Mouse (Mus musculus): Measurements from ENCODE around the gene Rnf6. TPM values are rescaled to one million over a fixed set of nuclear protein-coding genes. Genes with fewer than 3 reads are reported as not detected.

Rnf6 gene
- total and polyA plus RNA-seq, 3 experiments, result 15.6 to 43.1 (median 40.6) TPM

DNA sequence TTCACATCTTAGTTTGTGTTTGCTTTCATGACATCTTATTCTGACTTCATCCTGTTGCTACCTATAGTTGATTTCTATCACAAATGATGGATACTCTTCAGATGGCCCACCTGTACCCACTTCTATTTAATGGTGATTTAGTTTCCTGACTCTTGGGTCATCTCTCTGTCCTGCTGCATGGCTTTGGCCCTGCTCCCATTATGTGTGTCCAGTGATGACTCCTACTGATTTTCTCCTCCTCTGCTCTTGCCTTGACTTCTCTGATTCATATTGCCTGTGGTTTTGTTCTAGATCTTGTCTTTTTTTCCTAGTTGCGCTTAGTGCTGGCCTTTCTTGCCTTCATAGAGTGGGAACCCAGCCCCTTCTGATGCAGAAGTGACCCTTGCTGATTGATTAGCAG, 25.0 kb upstream of the Rnf6 start:
- Histone ChIP-seq H3K27me3 (ENCODE audit: control insufficient read depth, insufficient read depth, low read length) (no peaks in the 10 kb centered on the region), H3K36me3 (ENCODE audit: control insufficient read depth, insufficient read depth, low read length) (peaks cover 11% of the 10 kb centered on the region), H3K27ac (no peak overlapping the region; the same call in 1 of the 2 replicates), H3K4me3 (no peak overlapping the region), H3K79me2 (replicated peaks; ENCODE audit: control insufficient read depth, insufficient read depth, low read length) (peaks cover 8% of the 10 kb centered on the region), H3K9ac (ENCODE audit: low read depth, low read length) (no peak overlapping the region), H3K4me1 (ENCODE audit: control insufficient read depth, insufficient read depth, low read length) (peaks cover 10% of the 10 kb centered on the region)
- intact Hi-C loops (cut with DNase I), result no loop called here
- DNase-seq, result no peak
- WGBS, result 91% methylated on average over 1 of the region's 1 CpGs
- TF ChIP-seq CTCF (IDR thresholded peaks at IDR 0.05), result no peak
- TF ChIP-seq EP300 (IDR thresholded peaks at IDR 0.05; ENCODE audit: insufficient read depth, low read depth, low read length), result no peak
- TF ChIP-seq POLR2A (IDR thresholded peaks at IDR 0.05; ENCODE audit: insufficient read depth, low read depth, low read length), result no peak

GRCm38 (mm10) chr5:146245646-146246370, 24.5 kb upstream of the Rnf6 start:
- Histone ChIP-seq H3K27ac (no peak overlapping the region), H3K36me3 (ENCODE audit: control insufficient read depth, insufficient read depth, low read length) (peaks cover 6% of the 10 kb centered on the region), H3K9ac (ENCODE audit: low read depth, low read length) (no peak overlapping the region), H3K4me1 (ENCODE audit: control insufficient read depth, insufficient read depth, low read length) (peaks cover 10% of the 10 kb centered on the region), H3K4me3 (no peak overlapping the region), H3K27me3 (ENCODE audit: control insufficient read depth, insufficient read depth, low read length) (no peaks in the 10 kb centered on the region), H3K79me2 (replicated peaks; ENCODE audit: control insufficient read depth, insufficient read depth, low read length) (peaks cover 8% of the 10 kb centered on the region)
- intact Hi-C loops (cut with DNase I), result no loop called here
- WGBS, result 79% methylated on average over 7 of the region's 7 CpGs
- TF ChIP-seq EP300 (IDR thresholded peaks at IDR 0.05; ENCODE audit: insufficient read depth, low read depth, low read length), result no peak
- no peak for TF ChIP-seq POLR2A (IDR thresholded peaks at IDR 0.05; ENCODE audit: insufficient read depth, low read depth, low read length)
- no peak for TF ChIP-seq CTCF (IDR thresholded peaks at IDR 0.05)
- DNase-seq, result no peak

GRCm38 (mm10) chr5:146245193-146245592, 23.8 kb upstream of the Rnf6 start:
- H3K79me2 ChIP-seq (replicated peaks; ENCODE audit: control insufficient read depth, insufficient read depth, low read length), result peaks cover 8% of the 10 kb centered on the region
- H3K36me3 ChIP-seq (ENCODE audit: control insufficient read depth, insufficient read depth, low read length), result peaks cover 5% of the 10 kb centered on the region
- intact Hi-C loops (cut with DNase I), result no loop called here
- H3K4me1 ChIP-seq (ENCODE audit: control insufficient read depth, insufficient read depth, low read length), result peaks cover 10% of the 10 kb centered on the region
- no peak overlapping the region for H3K4me3 ChIP-seq
- H3K9ac ChIP-seq (ENCODE audit: low read depth, low read length), result no peak overlapping the region
- no peak for TF ChIP-seq EP300 (IDR thresholded peaks at IDR 0.05; ENCODE audit: insufficient read depth, low read depth, low read length)
- no peak for TF ChIP-seq POLR2A (IDR thresholded peaks at IDR 0.05; ENCODE audit: insufficient read depth, low read depth, low read length)
- no peak for TF ChIP-seq CTCF (IDR thresholded peaks at IDR 0.05)
- DNase-seq, result no peak
- no peaks in the 10 kb centered on the region for H3K27me3 ChIP-seq (ENCODE audit: control insufficient read depth, insufficient read depth, low read length)
- WGBS, result 89% methylated on average over 4 of the region's 4 CpGs
- no peak overlapping the region for H3K27ac ChIP-seq

GRCm38 (mm10) chr5:146241202-146241601, 19.8 kb upstream of the Rnf6 start:
- intact Hi-C loops (cut with DNase I), result no loop called here
- Histone ChIP-seq H3K4me3 (no peak overlapping the region), H3K9ac (ENCODE audit: low read depth, low read length) (no peak overlapping the region), H3K79me2 (replicated peaks; ENCODE audit: control insufficient read depth, insufficient read depth, low read length) (peaks cover 10% of the 10 kb centered on the region), H3K36me3 (ENCODE audit: control insufficient read depth, insufficient read depth, low read length) (peaks cover 3% of the 10 kb centered on the region), H3K27ac (no peak overlapping the region), H3K4me1 (ENCODE audit: control insufficient read depth, insufficient read depth, low read length) (peaks cover 5% of the 10 kb centered on the region), H3K27me3 (ENCODE audit: control insufficient read depth, insufficient read depth, low read length) (no peaks in the 10 kb centered on the region)
- WGBS, result 89% methylated on average over 3 of the region's 3 CpGs
- no peak for DNase-seq
- no peak for TF ChIP-seq EP300 (IDR thresholded peaks at IDR 0.05; ENCODE audit: insufficient read depth, low read depth, low read length)
- TF ChIP-seq CTCF (IDR thresholded peaks at IDR 0.05), result no peak
- TF ChIP-seq POLR2A (IDR thresholded peaks at IDR 0.05; ENCODE audit: insufficient read depth, low read depth, low read length), result no peak

DNA sequence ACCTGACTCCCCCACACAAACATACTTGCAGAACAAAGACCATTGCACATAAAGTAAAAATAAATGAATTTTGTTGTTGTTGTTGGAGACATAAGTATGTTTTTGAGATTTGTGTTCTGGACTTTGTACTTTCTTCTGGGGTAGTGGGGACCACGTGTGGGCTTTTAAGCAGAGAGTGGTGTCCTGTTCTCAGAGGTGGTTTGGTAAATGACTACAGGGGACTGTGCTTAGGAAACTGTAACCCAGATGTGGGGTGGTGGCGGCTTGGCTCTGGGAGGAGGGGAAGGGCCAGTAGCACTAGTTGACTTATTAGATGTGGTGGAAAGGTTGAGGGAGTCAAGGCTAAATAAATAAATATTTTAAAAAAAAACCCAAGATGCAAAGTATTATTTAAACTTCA, 19.4 kb upstream of the Rnf6 start:
- no peaks in the 10 kb centered on the region for H3K27me3 ChIP-seq (ENCODE audit: control insufficient read depth, insufficient read depth, low read length)
- H3K4me3 ChIP-seq, result no peak overlapping the region
- DNase-seq, result no peak
- peaks cover 14% of the 10 kb centered on the region for H3K79me2 ChIP-seq (replicated peaks; ENCODE audit: control insufficient read depth, insufficient read depth, low read length)
- H3K36me3 ChIP-seq (ENCODE audit: control insufficient read depth, insufficient read depth, low read length), result peaks cover 7% of the 10 kb centered on the region
- H3K9ac ChIP-seq (ENCODE audit: low read depth, low read length), result no peak overlapping the region
- H3K4me1 ChIP-seq (ENCODE audit: control insufficient read depth, insufficient read depth, low read length), result peaks cover 6% of the 10 kb centered on the region; the same call in 1 of the 2 replicates
- H3K27ac ChIP-seq, result no peak overlapping the region
- no peak for TF ChIP-seq EP300 (IDR thresholded peaks at IDR 0.05; ENCODE audit: insufficient read depth, low read depth, low read length)
- TF ChIP-seq POLR2A (IDR thresholded peaks at IDR 0.05; ENCODE audit: insufficient read depth, low read depth, low read length), result no peak
- TF ChIP-seq CTCF (IDR thresholded peaks at IDR 0.05), result no peak
- intact Hi-C loops (cut with DNase I), result no loop called here
- WGBS, result 97% methylated on average over 2 of the region's 2 CpGs

GRCm38 (mm10) chr5:146238274-146238673, 16.9 kb upstream of the Rnf6 start:
- no peak overlapping the region for H3K4me3 ChIP-seq
- peaks cover 7% of the 10 kb centered on the region for H3K4me1 ChIP-seq (ENCODE audit: control insufficient read depth, insufficient read depth, low read length)
- WGBS, result 83% methylated on average over 10 of the region's 10 CpGs
- peaks cover 8% of the 10 kb centered on the region for H3K36me3 ChIP-seq (ENCODE audit: control insufficient read depth, insufficient read depth, low read length)
- no peak for TF ChIP-seq POLR2A (IDR thresholded peaks at IDR 0.05; ENCODE audit: insufficient read depth, low read depth, low read length)
- no peak for TF ChIP-seq CTCF (IDR thresholded peaks at IDR 0.05)
- no peak for TF ChIP-seq EP300 (IDR thresholded peaks at IDR 0.05; ENCODE audit: insufficient read depth, low read depth, low read length)
- H3K27me3 ChIP-seq (ENCODE audit: control insufficient read depth, insufficient read depth, low read length), result no peaks in the 10 kb centered on the region
- intact Hi-C loops (cut with DNase I), result no loop called here
- DNase-seq, result no peak
- H3K27ac ChIP-seq, result no peak overlapping the region
- H3K79me2 ChIP-seq (replicated peaks; ENCODE audit: control insufficient read depth, insufficient read depth, low read length), result peaks cover 12% of the 10 kb centered on the region
- no peak overlapping the region for H3K9ac ChIP-seq (ENCODE audit: low read depth, low read length)
